Mouse (Mus musculus): Measurements from ENCODE around the gene Slc25a11. TPM values are rescaled to one million over a fixed set of nuclear protein-coding genes. Genes with fewer than 3 reads are reported as not detected.

The Slc25a11 gene
- total and polyA plus RNA-seq, 2 experiments: 109 to 118 TPM

DNA sequence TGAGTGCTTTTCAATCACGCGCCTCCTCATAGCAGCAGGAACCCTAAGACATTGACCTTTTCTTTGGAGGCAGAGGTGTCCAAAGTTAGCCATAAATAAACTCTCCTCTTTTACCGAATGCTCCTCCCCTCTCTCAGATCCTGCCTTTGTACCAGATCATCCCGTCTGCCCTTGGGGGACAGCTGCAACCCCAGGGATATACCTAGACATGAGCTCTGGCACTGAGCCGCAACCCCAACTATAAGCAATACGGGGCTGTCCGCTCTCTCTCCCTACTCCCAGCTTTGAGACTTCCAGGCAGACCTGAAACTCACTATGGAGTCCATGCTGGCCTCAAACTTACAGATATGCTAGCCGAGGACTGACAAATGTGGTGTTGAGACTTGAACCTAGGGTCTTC is 19.4 kb upstream of the Slc25a11 start:
- H3K79me2 ChIP-seq (ENCODE audit: control insufficient read depth, insufficient read depth, low read length): no peaks in the 10 kb centered on the region; the same call in 1 of the 2 replicates
- no peak overlapping the region for H3K9ac ChIP-seq (ENCODE audit: low read depth, low read length)
- no peak overlapping the region for H3K27ac ChIP-seq (replicated peaks; ENCODE audit: insufficient read depth, low read depth, low read length)
- no peak for DNase-seq (ENCODE audit: extremely low read depth, low read depth, low spot score)
- 93% methylated on average over 8 of the region's 8 CpGs for WGBS
- H3K4me1 ChIP-seq (ENCODE audit: control insufficient read depth, insufficient read depth, low read length): peaks cover 2% of the 10 kb centered on the region; the same call in 1 of the 2 replicates
- no peaks in the 10 kb centered on the region for H3K27me3 ChIP-seq (ENCODE audit: control insufficient read depth, insufficient read depth, low read length)
- H3K4me3 ChIP-seq (ENCODE audit: insufficient read depth, low read depth, low read length): no peak overlapping the region
- no peak for TF ChIP-seq CTCF (IDR thresholded peaks at IDR 0.05; ENCODE audit: low read depth, low read length)
- TF ChIP-seq POLR2A (IDR thresholded peaks at IDR 0.05; ENCODE audit: extremely low read depth, insufficient read depth, low read length): no peak
- H3K36me3 ChIP-seq (ENCODE audit: control insufficient read depth, insufficient read depth, low read length): peaks cover 11% of the 10 kb centered on the region

DNA sequence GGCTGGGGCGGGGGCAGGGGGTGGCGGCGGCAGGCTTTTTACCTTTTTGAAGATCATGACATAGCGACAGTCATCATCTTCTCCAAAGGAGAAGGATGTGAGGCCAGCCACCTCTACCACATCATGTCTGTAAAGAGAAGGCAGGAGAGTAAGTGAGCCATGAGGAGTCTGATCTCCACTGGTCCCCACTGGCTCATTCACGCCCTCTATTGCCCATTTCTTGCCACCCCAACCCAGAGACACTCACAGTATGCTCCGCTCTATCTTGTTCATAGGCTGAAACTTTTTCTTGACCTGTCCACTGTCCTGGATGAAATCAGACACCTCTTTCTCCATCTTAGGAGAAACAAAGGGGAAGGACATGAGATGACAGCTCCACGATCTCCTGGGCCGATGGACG is 17.5 kb upstream of the Slc25a11 start:
- Histone ChIP-seq H3K4me3 (ENCODE audit: insufficient read depth, low read depth, low read length) (no peak overlapping the region), H3K9ac (ENCODE audit: low read depth, low read length) (no peak overlapping the region), H3K4me1 (ENCODE audit: control insufficient read depth, insufficient read depth, low read length) (peaks cover 2% of the 10 kb centered on the region; the same call in 1 of the 2 replicates), H3K27ac (replicated peaks; ENCODE audit: insufficient read depth, low read depth, low read length) (no peak overlapping the region), H3K79me2 (ENCODE audit: control insufficient read depth, insufficient read depth, low read length) (no peaks in the 10 kb centered on the region; the same call in 1 of the 2 replicates), H3K36me3 (ENCODE audit: control insufficient read depth, insufficient read depth, low read length) (peaks cover 11% of the 10 kb centered on the region), H3K27me3 (ENCODE audit: control insufficient read depth, insufficient read depth, low read length) (no peaks in the 10 kb centered on the region)
- no peak for DNase-seq (ENCODE audit: extremely low read depth, low read depth, low spot score)
- 0 out of 2 replicates have a peak, but pooled peaks have one; percentile 12 for TF ChIP-seq CTCF (IDR thresholded peaks at IDR 0.05; ENCODE audit: low read depth, low read length)
- TF ChIP-seq POLR2A (IDR thresholded peaks at IDR 0.05; ENCODE audit: extremely low read depth, insufficient read depth, low read length): no peak
- WGBS: 94% methylated on average over 9 of the region's 9 CpGs

DNA sequence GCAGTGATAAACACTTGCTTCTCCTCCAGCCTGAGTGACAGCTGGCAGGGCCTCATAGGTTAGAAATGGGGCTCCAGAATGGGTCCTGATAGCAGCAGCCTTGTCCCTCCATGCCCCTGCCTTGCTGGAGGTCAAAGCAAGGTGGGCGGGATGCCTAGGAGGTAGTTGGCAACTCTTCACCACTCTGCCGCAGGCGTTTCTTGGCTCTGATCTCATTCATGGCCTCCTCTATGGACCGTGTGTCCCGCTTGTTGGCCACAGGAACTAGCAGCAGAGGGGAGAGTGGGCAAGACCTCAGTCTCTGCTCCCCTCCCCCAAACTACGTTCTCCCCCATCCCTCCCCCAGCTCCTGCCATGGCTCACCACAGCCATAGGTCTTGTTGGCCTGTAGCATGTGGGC is 16.7 kb upstream of the Slc25a11 start:
- no peak overlapping the region for H3K9ac ChIP-seq (ENCODE audit: low read depth, low read length)
- H3K79me2 ChIP-seq (ENCODE audit: control insufficient read depth, insufficient read depth, low read length): no peaks in the 10 kb centered on the region; the same call in 1 of the 2 replicates
- peaks cover 11% of the 10 kb centered on the region for H3K36me3 ChIP-seq (ENCODE audit: control insufficient read depth, insufficient read depth, low read length)
- TF ChIP-seq CTCF (IDR thresholded peaks at IDR 0.05; ENCODE audit: low read depth, low read length) (no peak), POLR2A (IDR thresholded peaks at IDR 0.05; ENCODE audit: extremely low read depth, insufficient read depth, low read length) (no peak)
- H3K27ac ChIP-seq (replicated peaks; ENCODE audit: insufficient read depth, low read depth, low read length): no peak overlapping the region
- no peaks in the 10 kb centered on the region for H3K27me3 ChIP-seq (ENCODE audit: control insufficient read depth, insufficient read depth, low read length)
- 86% methylated on average over 6 of the region's 6 CpGs for WGBS
- peaks cover 2% of the 10 kb centered on the region; the same call in 1 of the 2 replicates for H3K4me1 ChIP-seq (ENCODE audit: control insufficient read depth, insufficient read depth, low read length)
- no peak for DNase-seq (ENCODE audit: extremely low read depth, low read depth, low spot score)
- H3K4me3 ChIP-seq (ENCODE audit: insufficient read depth, low read depth, low read length): no peak overlapping the region

DNA sequence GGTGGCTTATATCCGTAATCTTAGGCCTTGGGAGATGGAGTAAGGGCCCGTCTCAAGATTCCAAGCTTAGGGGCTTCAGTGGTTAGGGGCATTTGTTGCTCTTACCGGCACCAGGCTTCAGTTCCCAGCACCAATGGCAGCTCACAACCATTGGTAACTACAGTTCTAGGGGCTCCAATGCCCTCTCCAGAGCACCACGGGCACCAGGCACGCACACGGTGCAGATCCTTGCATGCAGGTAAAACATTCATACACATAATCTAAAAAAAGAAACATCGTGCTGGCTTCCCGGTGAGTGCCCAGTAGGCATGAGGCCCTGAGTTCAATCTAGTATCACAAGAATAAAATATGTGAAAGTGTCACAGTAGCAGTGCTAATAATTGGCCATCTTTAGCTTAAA is 15.8 kb upstream of the Slc25a11 start:
- H3K36me3 ChIP-seq (ENCODE audit: control insufficient read depth, insufficient read depth, low read length): peaks cover 11% of the 10 kb centered on the region
- no peak overlapping the region for H3K9ac ChIP-seq (ENCODE audit: low read depth, low read length)
- TF ChIP-seq POLR2A (IDR thresholded peaks at IDR 0.05; ENCODE audit: extremely low read depth, insufficient read depth, low read length): no peak
- no peaks in the 10 kb centered on the region; the same call in 1 of the 2 replicates for H3K79me2 ChIP-seq (ENCODE audit: control insufficient read depth, insufficient read depth, low read length)
- no peak for DNase-seq (ENCODE audit: extremely low read depth, low read depth, low spot score)
- no peaks in the 10 kb centered on the region for H3K27me3 ChIP-seq (ENCODE audit: control insufficient read depth, insufficient read depth, low read length)
- 0 out of 2 replicates have a peak, but pooled peaks cover under 1% of the 10 kb centered on the region for H3K4me1 ChIP-seq (ENCODE audit: control insufficient read depth, insufficient read depth, low read length)
- no peak overlapping the region for H3K4me3 ChIP-seq (ENCODE audit: insufficient read depth, low read depth, low read length)
- no peak overlapping the region for H3K27ac ChIP-seq (replicated peaks; ENCODE audit: insufficient read depth, low read depth, low read length)
- WGBS: 90% methylated on average over 8 of the region's 8 CpGs

DNA sequence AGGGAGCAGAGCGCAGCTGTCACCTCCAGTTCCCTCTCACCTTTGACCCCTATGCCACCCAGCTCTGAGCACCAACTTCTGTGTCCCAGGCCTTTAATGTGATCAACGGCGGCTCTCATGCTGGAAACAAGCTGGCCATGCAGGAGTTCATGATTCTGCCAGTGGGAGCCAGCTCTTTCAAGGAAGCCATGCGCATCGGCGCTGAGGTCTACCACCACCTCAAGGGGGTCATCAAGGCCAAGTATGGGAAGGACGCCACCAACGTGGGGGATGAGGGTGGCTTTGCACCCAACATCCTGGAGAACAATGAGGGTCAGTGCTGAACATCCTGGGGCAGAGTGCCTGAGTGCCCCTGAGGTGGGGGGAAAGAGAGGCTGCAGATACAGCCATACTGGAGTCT is 13.3 kb upstream of the Slc25a11 start:
- peaks cover 11% of the 10 kb centered on the region for H3K36me3 ChIP-seq (ENCODE audit: control insufficient read depth, insufficient read depth, low read length)
- TF ChIP-seq POLR2A (IDR thresholded peaks at IDR 0.05; ENCODE audit: extremely low read depth, insufficient read depth, low read length) (no peak), CTCF (IDR thresholded peaks at IDR 0.05; ENCODE audit: low read depth, low read length) (no peak)
- no peak for DNase-seq (ENCODE audit: extremely low read depth, low read depth, low spot score)
- no peaks in the 10 kb centered on the region for H3K79me2 ChIP-seq (ENCODE audit: control insufficient read depth, insufficient read depth, low read length)
- no peak overlapping the region for H3K9ac ChIP-seq (ENCODE audit: low read depth, low read length)
- peaks cover 2% of the 10 kb centered on the region; the same call in 1 of the 2 replicates for H3K4me1 ChIP-seq (ENCODE audit: control insufficient read depth, insufficient read depth, low read length)
- no peak overlapping the region for H3K27ac ChIP-seq (replicated peaks; ENCODE audit: insufficient read depth, low read depth, low read length)
- WGBS: 73% methylated on average over 8 of the region's 8 CpGs
- no peak overlapping the region for H3K4me3 ChIP-seq (ENCODE audit: insufficient read depth, low read depth, low read length)
- H3K27me3 ChIP-seq (ENCODE audit: control insufficient read depth, insufficient read depth, low read length): no peaks in the 10 kb centered on the region

DNA sequence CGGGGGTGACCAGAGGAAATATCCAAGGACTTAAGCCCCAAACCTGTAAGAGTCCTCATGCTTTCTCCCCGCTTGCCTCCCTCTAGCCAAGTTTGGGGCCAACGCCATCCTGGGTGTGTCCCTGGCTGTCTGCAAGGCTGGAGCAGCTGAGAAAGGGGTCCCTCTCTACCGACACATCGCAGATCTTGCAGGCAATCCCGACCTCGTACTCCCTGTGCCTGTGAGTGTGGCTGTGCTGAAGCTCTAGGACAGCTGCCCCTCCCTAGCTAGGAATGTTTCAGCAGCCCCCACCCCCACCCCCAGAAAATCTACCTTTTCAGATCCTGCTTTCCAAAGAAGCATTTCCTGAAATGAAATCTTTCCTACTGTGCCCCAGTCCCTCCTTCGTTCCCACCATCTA is 11.7 kb upstream of the Slc25a11 start:
- WGBS: 89% methylated on average over 8 of the region's 8 CpGs
- Histone ChIP-seq H3K27ac (replicated peaks; ENCODE audit: insufficient read depth, low read depth, low read length) (no peak overlapping the region), H3K79me2 (ENCODE audit: control insufficient read depth, insufficient read depth, low read length) (peaks cover 5% of the 10 kb centered on the region), H3K4me1 (ENCODE audit: control insufficient read depth, insufficient read depth, low read length) (peaks cover 2% of the 10 kb centered on the region; the same call in 1 of the 2 replicates), H3K36me3 (ENCODE audit: control insufficient read depth, insufficient read depth, low read length) (peaks cover 3% of the 10 kb centered on the region), H3K4me3 (ENCODE audit: insufficient read depth, low read depth, low read length) (no peak overlapping the region), H3K9ac (ENCODE audit: low read depth, low read length) (no peak overlapping the region), H3K27me3 (ENCODE audit: control insufficient read depth, insufficient read depth, low read length) (no peaks in the 10 kb centered on the region)
- no peak for DNase-seq (ENCODE audit: extremely low read depth, low read depth, low spot score)
- TF ChIP-seq POLR2A (IDR thresholded peaks at IDR 0.05; ENCODE audit: extremely low read depth, insufficient read depth, low read length) (no peak), CTCF (IDR thresholded peaks at IDR 0.05; ENCODE audit: low read depth, low read length) (no peak)
